Mouse (Mus musculus) hindbrain, embryonic 14.5 days (tissue): ENCODE results near the gene Tbkbp1. TPM values are rescaled to one million over a fixed set of nuclear protein-coding genes. Genes with fewer than 3 reads are reported as not detected.

Experiments used
- ATAC-seq: fragments of 200-750 bp; cut with Nextera tagmentation; 2 replicates; pipeline ENCODE4 v1.8.0; 2017; ENCODE audit warnings: moderate number of reproducible peaks, mild to moderate bottlenecking, moderate TSS enrichment, moderate library complexity; ENCODE audit not compliant: low FRiP score
- DNase-seq: peaks from one replicate; pipeline ENCODE4 v3.0.0-alpha.2; 2015; ENCODE audit warnings: low spot score
- H3K27ac ChIP-seq: fragments of 300-500 bp; sonication (generic); 2 replicates; pipeline ENCODE4 v1.5.1; 2014; ENCODE audit warnings: mild to moderate bottlenecking, moderate library complexity
- H3K27me3 ChIP-seq: fragments of 300-500 bp; sonication (generic); 2 replicates; pipeline ENCODE4 v1.6.1; 2014; ENCODE audit warnings: mild to moderate bottlenecking, low read length, mixed read lengths; ENCODE audit not compliant: control insufficient read depth, insufficient read depth
- H3K36me3 ChIP-seq: fragments of 300-500 bp; sonication (generic); replicated peaks from 2 replicates; pipeline ENCODE4 v1.6.1; 2014; ENCODE audit not compliant: control insufficient read depth, insufficient read depth
- H3K4me1 ChIP-seq: fragments of 300-500 bp; sonication (generic); replicated peaks from 2 replicates; pipeline ENCODE4 v1.6.1; 2014; ENCODE audit warnings: antibody characterized with exemption, low read length, mixed read lengths; ENCODE audit not compliant: control insufficient read depth, insufficient read depth
- H3K4me2 ChIP-seq: fragments of 300-500 bp; sonication (generic); replicated peaks from 2 replicates; pipeline ENCODE4 v1.6.1; 2014; ENCODE audit warnings: mild to moderate bottlenecking, moderate library complexity
- H3K4me3 ChIP-seq: fragments of 300-500 bp; sonication (generic); replicated peaks from 2 replicates; pipeline ENCODE4 v1.5.1; 2014; ENCODE audit warnings: mild to moderate bottlenecking, low read length
- H3K9ac ChIP-seq: fragments of 300-500 bp; sonication (generic); 2 replicates; pipeline ENCODE4 v1.6.1; 2014
- H3K9me3 ChIP-seq: fragments of 300-500 bp; sonication (generic); 2 replicates; pipeline ENCODE4 v1.6.1; 2016; ENCODE audit warnings: low read length; ENCODE audit not compliant: control insufficient read depth
- WGBS: fragments of 180-500 bp; shearing (Covaris S2); extraction: QIAGEN DNeasy Blood & Tissue Kit; methylation state at CpG from one replicate; pipeline ENCODE4 v1.1.7; 2014; 5-methylcytosine and 5-hydroxymethylcytosine counted together
- microRNA-seq: library from miRNA; unstranded; fragments of <30 nt; microRNA quantifications from one replicate; pipeline ENCODE4, GENCODE M21; 2016
- polyA plus RNA-seq: library from polyadenylated mRNA; unstranded; fragments of >200 nt; fragmentation: Nextera tagmentation; extraction: Ambion mirVana; gene quantifications from 2 replicates; pipeline ENCODE4 v1.2.1, GENCODE M21; 2014

The Tbkbp1 gene
- polyA plus RNA-seq, 1 experiment from 2014 or later = 10.8 TPM

- WGBS = 84% methylated on average over 16 of the region's 16 CpGs
- peaks cover 14% of the 10 kb centered on the region for H3K27me3 ChIP-seq
- ATAC-seq (no peak), DNase-seq (no peak)
- no peaks in the 10 kb centered on the region for H3K36me3 ChIP-seq
- H3K4me3 ChIP-seq = no peak overlapping the region
- no peak overlapping the region for H3K4me2 ChIP-seq
- H3K27ac ChIP-seq = no peak overlapping the region
- H3K9ac ChIP-seq = no peak overlapping the region
- H3K9me3 ChIP-seq = no peaks in the 10 kb centered on the region
- peaks cover under 1% of the 10 kb centered on the region; the same call in 1 of the 2 replicates for H3K4me1 ChIP-seq
Measured at GRCm38 (mm10) chr11:97108976-97109375, 42.3 kb downstream of the Tbkbp1 start.

- H3K4me2 ChIP-seq = no peak overlapping the region
- H3K27me3 ChIP-seq = no peaks in the 10 kb centered on the region
- no peaks in the 10 kb centered on the region for H3K36me3 ChIP-seq
- H3K4me1 ChIP-seq = no peaks in the 10 kb centered on the region
- DNase-seq (no peak), ATAC-seq (no peak)
- H3K27ac ChIP-seq = no peak overlapping the region
- H3K9me3 ChIP-seq = no peaks in the 10 kb centered on the region
- 95% methylated on average over 9 of the region's 9 CpGs for WGBS
- H3K9ac ChIP-seq = no peak overlapping the region
- H3K4me3 ChIP-seq = no peak overlapping the region
Measured at GRCm38 (mm10) chr11:97104091-97104483, 47.2 kb downstream of the Tbkbp1 start.

GRCm38 (mm10) chr11:97103163-97104090 is 47.9 kb downstream of the Tbkbp1 start:
- 93% methylated on average over 10 of the region's 10 CpGs for WGBS
- Histone ChIP-seq H3K27ac (no peak overlapping the region), H3K4me3 (no peak overlapping the region), H3K27me3 (no peaks in the 10 kb centered on the region; the same call in 1 of the 2 replicates), H3K4me2 (no peak overlapping the region), H3K9ac (no peak overlapping the region), H3K4me1 (no peaks in the 10 kb centered on the region), H3K9me3 (no peaks in the 10 kb centered on the region), H3K36me3 (no peaks in the 10 kb centered on the region)
- ATAC-seq (no peak), DNase-seq (no peak)

- H3K27ac ChIP-seq = no peak overlapping the region
- no peaks in the 10 kb centered on the region for H3K9me3 ChIP-seq
- WGBS = 22% methylated on average over 9 of the region's 9 CpGs
- no peak for ATAC-seq
- no peak overlapping the region for H3K4me2 ChIP-seq
- DNase-seq = peak; percentile 50
- no peaks in the 10 kb centered on the region; the same call in 1 of the 2 replicates for H3K27me3 ChIP-seq
- no peak overlapping the region for H3K4me3 ChIP-seq
- H3K4me1 ChIP-seq = no peaks in the 10 kb centered on the region
- no peak overlapping the region for H3K9ac ChIP-seq
- no peaks in the 10 kb centered on the region for H3K36me3 ChIP-seq
Measured at GRCm38 (mm10) chr11:97101722-97102121, 49.6 kb downstream of the Tbkbp1 start.

GRCm38 (mm10) chr11:97098791-97099190 is 52.5 kb downstream of the Tbkbp1 start:
- H3K4me2 ChIP-seq = no peak overlapping the region
- no peak overlapping the region for H3K9ac ChIP-seq
- no peak for DNase-seq
- no peaks in the 10 kb centered on the region for H3K4me1 ChIP-seq
- no peak overlapping the region for H3K27ac ChIP-seq
- no peak for ATAC-seq
- H3K36me3 ChIP-seq = no peaks in the 10 kb centered on the region
- WGBS = 24% methylated on average over 18 of the region's 18 CpGs
- no peak overlapping the region for H3K4me3 ChIP-seq
- H3K9me3 ChIP-seq = no peaks in the 10 kb centered on the region
- no peaks in the 10 kb centered on the region; the same call in 1 of the 2 replicates for H3K27me3 ChIP-seq

- no peaks in the 10 kb centered on the region for H3K36me3 ChIP-seq
- H3K27ac ChIP-seq = no peak overlapping the region
- no peak overlapping the region for H3K4me3 ChIP-seq
- no peaks in the 10 kb centered on the region; the same call in 1 of the 2 replicates for H3K27me3 ChIP-seq
- H3K9me3 ChIP-seq = no peaks in the 10 kb centered on the region
- H3K9ac ChIP-seq = no peak overlapping the region
- DNase-seq = no peak
- no peak for ATAC-seq
- 73% methylated on average over 2 of the region's 2 CpGs for WGBS
- no peaks in the 10 kb centered on the region for H3K4me1 ChIP-seq
- no peak overlapping the region for H3K4me2 ChIP-seq
Measured at GRCm38 (mm10) chr11:97094600-97094999, 56.7 kb downstream of the Tbkbp1 start.

GRCm38 (mm10) chr11:97086365-97086764 is 64.9 kb downstream of the Tbkbp1 start:
- Histone ChIP-seq H3K36me3 (no peaks in the 10 kb centered on the region), H3K9me3 (peaks cover 6% of the 10 kb centered on the region; the same call in 1 of the 2 replicates), H3K4me2 (no peak overlapping the region), H3K4me1 (0 out of 2 replicates have a peak, but pooled peaks cover 5% of the 10 kb centered on the region), H3K4me3 (no peak overlapping the region), H3K27me3 (no peaks in the 10 kb centered on the region), H3K9ac (no peak overlapping the region), H3K27ac (no peak overlapping the region)
- WGBS = 77% methylated on average over 6 of the region's 6 CpGs
- DNase-seq (no peak), ATAC-seq (no peak)

Small RNA genes lying within 50 kb of the gene (microRNA-seq; reads per million reads assigned to microRNA genes)
- gene Mir7235 = not detected

Other genes starting within 250 kb of the Tbkbp1 start
- 74.0 and 77.8 TPM in 2 replicates for gene Cdk5rap3, start 235.0 kb downstream of the Tbkbp1 start, polyA plus RNA-seq
- 0.16 TPM in 2 replicates for gene Prr15l, start 223.4 kb downstream of the Tbkbp1 start, polyA plus RNA-seq
- gene Pnpo, start 207.5 kb downstream of the Tbkbp1 start, polyA plus RNA-seq = 27.5 and 28.9 TPM in 2 replicates
- 14.4 and 14.9 TPM in 2 replicates for gene Sp2, start 168.5 kb downstream of the Tbkbp1 start, polyA plus RNA-seq
- 0.09 and 0.16 TPM in 2 replicates for gene Sp6, start 138.1 kb downstream of the Tbkbp1 start, polyA plus RNA-seq
- 11.5 and 12.7 TPM in 2 replicates for gene Scrn2, start 121.6 kb downstream of the Tbkbp1 start, polyA plus RNA-seq
- 2.6 and 4.3 TPM in 2 replicates for gene Lrrc46, start 110.1 kb downstream of the Tbkbp1 start, polyA plus RNA-seq
- 60.5 TPM in 2 replicates for gene Mrpl10, start 109.9 kb downstream of the Tbkbp1 start, polyA plus RNA-seq
- gene Osbpl7, start 100.9 kb downstream of the Tbkbp1 start, polyA plus RNA-seq = 6.3 and 7.9 TPM in 2 replicates
- gene Tbx21, start 36.2 kb downstream of the Tbkbp1 start, polyA plus RNA-seq = not detected in 2 replicates
- 35.3 and 44.2 TPM in 2 replicates for gene Kpnb1, start 36.4 kb upstream of the Tbkbp1 start, polyA plus RNA-seq
- gene Npepps, start 129.1 kb upstream of the Tbkbp1 start, polyA plus RNA-seq = 132 and 144 TPM in 2 replicates
- gene Mrpl45, start 164.2 kb upstream of the Tbkbp1 start, polyA plus RNA-seq = 32.8 and 37.3 TPM in 2 replicates
- gene Gpr179, start 200.6 kb upstream of the Tbkbp1 start, polyA plus RNA-seq = 0.23 and 0.50 TPM in 2 replicates
- 6.4 and 6.7 TPM in 2 replicates for gene Socs7, start 211.1 kb upstream of the Tbkbp1 start, polyA plus RNA-seq